Mouse (Mus musculus): ENCODE data around the gene Dennd1b. TPM values are rescaled to one million over a fixed set of nuclear protein-coding genes. Genes with fewer than 3 reads are reported as not detected.
A peak's percentile ranks its signal among the peaks of the same experiment; 100 is the strongest.

The Dennd1b gene
- total and polyA plus RNA-seq, 3 experiments, result 6.4 to 23.7 (median 22.3) TPM

- 74% methylated on average over 8 of the region's 8 CpGs for WGBS
- H3K4me3 ChIP-seq, result no peak overlapping the region
- no peaks in the 10 kb centered on the region for H3K79me2 ChIP-seq (replicated peaks; ENCODE audit: control insufficient read depth, insufficient read depth, low read length)
- DNase-seq, result no peak
- no peak overlapping the region for H3K9ac ChIP-seq (ENCODE audit: low read depth, low read length)
- H3K4me1 ChIP-seq (ENCODE audit: control insufficient read depth, insufficient read depth, low read length), result peaks cover 5% of the 10 kb centered on the region
- H3K36me3 ChIP-seq (ENCODE audit: control insufficient read depth, insufficient read depth, low read length), result peaks cover 5% of the 10 kb centered on the region
- intact Hi-C loops (cut with DNase I), result loop anchor here (5.0 kb wide), 1 partner anchor 59 kb away; no protein-coding TSS in a partner anchor
- TF ChIP-seq POLR2A (IDR thresholded peaks at IDR 0.05; ENCODE audit: insufficient read depth, low read depth, low read length), result no peak
- TF ChIP-seq CTCF (IDR thresholded peaks at IDR 0.05), result no peak
- no peak for TF ChIP-seq EP300 (IDR thresholded peaks at IDR 0.05; ENCODE audit: insufficient read depth, low read depth, low read length)
- H3K27me3 ChIP-seq (ENCODE audit: control insufficient read depth, insufficient read depth, low read length), result no peaks in the 10 kb centered on the region
- H3K27ac ChIP-seq, result no peak overlapping the region
Measured at GRCm38 (mm10) chr1:139025882-139026645, 62.8 kb downstream of the Dennd1b start.

- Histone ChIP-seq H3K36me3 (ENCODE audit: control insufficient read depth, insufficient read depth, low read length) (peaks cover 5% of the 10 kb centered on the region), H3K4me3 (no peak overlapping the region), H3K9ac (ENCODE audit: low read depth, low read length) (no peak overlapping the region), H3K27ac (no peak overlapping the region; the same call in 1 of the 2 replicates), H3K4me1 (ENCODE audit: control insufficient read depth, insufficient read depth, low read length) (peaks cover 5% of the 10 kb centered on the region), H3K79me2 (replicated peaks; ENCODE audit: control insufficient read depth, insufficient read depth, low read length) (no peaks in the 10 kb centered on the region), H3K27me3 (ENCODE audit: control insufficient read depth, insufficient read depth, low read length) (no peaks in the 10 kb centered on the region)
- DNase-seq, result no peak
- TF ChIP-seq CTCF (IDR thresholded peaks at IDR 0.05) (no peak), POLR2A (IDR thresholded peaks at IDR 0.05; ENCODE audit: insufficient read depth, low read depth, low read length) (no peak), EP300 (IDR thresholded peaks at IDR 0.05; ENCODE audit: insufficient read depth, low read depth, low read length) (no peak)
- intact Hi-C loops (cut with DNase I), result loop anchor here (5.0 kb wide), 1 partner anchor 62 kb away; no protein-coding TSS in a partner anchor
Measured at GRCm38 (mm10) chr1:139029521-139029920, 66.3 kb downstream of the Dennd1b start.

GRCm38 (mm10) chr1:139032411-139032810, 69.2 kb downstream of the Dennd1b start:
- no peak for DNase-seq
- TF ChIP-seq EP300 (IDR thresholded peaks at IDR 0.05; ENCODE audit: insufficient read depth, low read depth, low read length) (no peak), POLR2A (IDR thresholded peaks at IDR 0.05; ENCODE audit: insufficient read depth, low read depth, low read length) (no peak), CTCF (IDR thresholded peaks at IDR 0.05) (no peak)
- no peak overlapping the region for H3K9ac ChIP-seq (ENCODE audit: low read depth, low read length)
- 0 out of 2 replicates have a peak, but pooled peaks cover 1% of the 10 kb centered on the region for H3K79me2 ChIP-seq (replicated peaks; ENCODE audit: control insufficient read depth, insufficient read depth, low read length)
- H3K36me3 ChIP-seq (ENCODE audit: control insufficient read depth, insufficient read depth, low read length), result peaks cover 5% of the 10 kb centered on the region
- no peaks in the 10 kb centered on the region for H3K27me3 ChIP-seq (ENCODE audit: control insufficient read depth, insufficient read depth, low read length)
- WGBS, result 81% methylated on average over 1 of the region's 1 CpGs
- intact Hi-C loops (cut with DNase I), result loop anchor here (5.0 kb wide), 1 partner anchor 45 kb away; no protein-coding TSS in a partner anchor
- H3K4me1 ChIP-seq (ENCODE audit: control insufficient read depth, insufficient read depth, low read length), result peaks cover 5% of the 10 kb centered on the region
- no peak overlapping the region for H3K4me3 ChIP-seq
- H3K27ac ChIP-seq, result no peak overlapping the region

GRCm38 (mm10) chr1:139035141-139035540, 71.9 kb downstream of the Dennd1b start:
- Histone ChIP-seq H3K27ac (no peak overlapping the region), H3K27me3 (ENCODE audit: control insufficient read depth, insufficient read depth, low read length) (no peaks in the 10 kb centered on the region), H3K9ac (ENCODE audit: low read depth, low read length) (no peak overlapping the region), H3K36me3 (ENCODE audit: control insufficient read depth, insufficient read depth, low read length) (peaks cover under 1% of the 10 kb centered on the region; the same call in 1 of the 2 replicates), H3K4me1 (ENCODE audit: control insufficient read depth, insufficient read depth, low read length) (peaks cover 1% of the 10 kb centered on the region), H3K79me2 (replicated peaks; ENCODE audit: control insufficient read depth, insufficient read depth, low read length) (0 out of 2 replicates have a peak, but pooled peaks cover 1% of the 10 kb centered on the region), H3K4me3 (no peak overlapping the region)
- DNase-seq, result no peak
- intact Hi-C loops (cut with DNase I), result no loop called here
- TF ChIP-seq POLR2A (IDR thresholded peaks at IDR 0.05; ENCODE audit: insufficient read depth, low read depth, low read length) (no peak), CTCF (IDR thresholded peaks at IDR 0.05) (0 out of 2 replicates have a peak, but pooled peaks have one; percentile 3)
- 51% methylated on average over 4 of the region's 4 CpGs for WGBS

GRCm38 (mm10) chr1:139036302-139036701, 73.1 kb downstream of the Dennd1b start:
- Histone ChIP-seq H3K9ac (ENCODE audit: low read depth, low read length) (no peak overlapping the region), H3K27ac (no peak overlapping the region), H3K27me3 (ENCODE audit: control insufficient read depth, insufficient read depth, low read length) (no peaks in the 10 kb centered on the region), H3K36me3 (ENCODE audit: control insufficient read depth, insufficient read depth, low read length) (peaks cover 4% of the 10 kb centered on the region), H3K4me3 (no peak overlapping the region), H3K79me2 (replicated peaks; ENCODE audit: control insufficient read depth, insufficient read depth, low read length) (0 out of 2 replicates have a peak, but pooled peaks cover 3% of the 10 kb centered on the region), H3K4me1 (ENCODE audit: control insufficient read depth, insufficient read depth, low read length) (peaks cover 1% of the 10 kb centered on the region)
- intact Hi-C loops (cut with DNase I), result no loop called here
- TF ChIP-seq CTCF (IDR thresholded peaks at IDR 0.05) (no peak), POLR2A (IDR thresholded peaks at IDR 0.05; ENCODE audit: insufficient read depth, low read depth, low read length) (no peak), EP300 (IDR thresholded peaks at IDR 0.05; ENCODE audit: insufficient read depth, low read depth, low read length) (no peak)
- 81% methylated on average over 1 of the region's 1 CpGs for WGBS
- DNase-seq, result no peak
